Mouse (Mus musculus) liver, embryonic 13.5 days (tissue): Measurements from ENCODE around the gene Oosp2. TPM values are rescaled to one million over a fixed set of nuclear protein-coding genes. Genes with fewer than 3 reads are reported as not detected.

Experiments used
- ATAC-seq: fragments of 200-750 bp; cut with Nextera tagmentation; 2 replicates; pipeline ENCODE4 v1.8.0; 2017; ENCODE audit warnings: low read depth, mild to moderate bottlenecking, moderate number of reproducible peaks, moderate library complexity
- DNase-seq: peaks from one replicate; pipeline ENCODE4 v3.0.0; 2022
- H3K27ac ChIP-seq: fragments of 300-500 bp; sonication (generic); 2 replicates; pipeline ENCODE4 v1.5.1; 2015; ENCODE audit warnings: moderate library complexity, mild to moderate bottlenecking, inconsistent platforms
- H3K27me3 ChIP-seq: fragments of 300-500 bp; sonication (generic); 2 replicates; pipeline ENCODE4 v1.6.1; 2015; ENCODE audit warnings: mild to moderate bottlenecking, inconsistent platforms
- H3K36me3 ChIP-seq: fragments of 300-500 bp; sonication (generic); 2 replicates; pipeline ENCODE4 v1.6.1; 2015; ENCODE audit warnings: mild to moderate bottlenecking, inconsistent platforms
- H3K4me1 ChIP-seq: fragments of 300-500 bp; sonication (generic); replicated peaks from 2 replicates; pipeline ENCODE4 v1.6.1; 2015; ENCODE audit warnings: inconsistent platforms
- H3K4me2 ChIP-seq: fragments of 300-500 bp; sonication (generic); 2 replicates; pipeline ENCODE4 v1.6.1; 2015; ENCODE audit warnings: inconsistent platforms, mild to moderate bottlenecking, moderate library complexity
- H3K4me3 ChIP-seq: fragments of 300-500 bp; sonication (generic); replicated peaks from 2 replicates; pipeline ENCODE4 v1.5.1; 2015; ENCODE audit warnings: mild to moderate bottlenecking, inconsistent platforms
- H3K9ac ChIP-seq: fragments of 300-500 bp; sonication (generic); 2 replicates; pipeline ENCODE4 v1.6.1; 2015; ENCODE audit warnings: mild to moderate bottlenecking, inconsistent platforms
- H3K9me3 ChIP-seq: fragments of 300-500 bp; sonication (generic); replicated peaks from 2 replicates; pipeline ENCODE4 v1.6.1; 2016; ENCODE audit warnings: inconsistent platforms
- WGBS: fragments of 180-500 bp; shearing (Covaris S2); methylation state at CpG from one replicate; pipeline ENCODE4 v1.1.7; 2015; ENCODE audit not compliant: insufficient replicate concordance; 5-methylcytosine and 5-hydroxymethylcytosine counted together
- polyA plus RNA-seq: library from polyadenylated mRNA; unstranded; fragments of >200 nt; fragmentation: Nextera tagmentation; extraction: Ambion mirVana; gene quantifications from 2 replicates; pipeline ENCODE4 v1.2.1, GENCODE M21; 2015

Gene Oosp2
- polyA plus RNA-seq, 1 experiment from 2014 or later, result not detected

GRCm38 (mm10) chr19:11634330-11634729, 26.0 kb downstream of the Oosp2 start:
- H3K27ac ChIP-seq, result no peak overlapping the region
- ATAC-seq (no peak), DNase-seq (no peak)
- H3K4me3 ChIP-seq, result no peak overlapping the region
- no peaks in the 10 kb centered on the region for H3K4me1 ChIP-seq
- H3K9ac ChIP-seq, result no peak overlapping the region
- H3K9me3 ChIP-seq, result no peaks in the 10 kb centered on the region
- WGBS, result 34% methylated on average over 2 of the region's 2 CpGs
- H3K27me3 ChIP-seq, result no peaks in the 10 kb centered on the region
- no peak overlapping the region for H3K4me2 ChIP-seq
- no peaks in the 10 kb centered on the region for H3K36me3 ChIP-seq

- Histone ChIP-seq H3K4me2 (no peak overlapping the region), H3K4me3 (no peak overlapping the region), H3K27me3 (no peaks in the 10 kb centered on the region), H3K36me3 (no peaks in the 10 kb centered on the region), H3K27ac (no peak overlapping the region), H3K4me1 (no peaks in the 10 kb centered on the region), H3K9me3 (no peaks in the 10 kb centered on the region), H3K9ac (no peak overlapping the region)
- no peak for ATAC-seq
- DNase-seq, result no peak
- 69% methylated on average over 1 of the region's 1 CpGs for WGBS
Observed at GRCm38 (mm10) chr19:11633732-11634131, 26.6 kb downstream of the Oosp2 start.

GRCm38 (mm10) chr19:11625231-11625630, 35.1 kb downstream of the Oosp2 start:
- Histone ChIP-seq H3K4me1 (peaks cover 8% of the 10 kb centered on the region), H3K9ac (no peak overlapping the region), H3K27me3 (no peaks in the 10 kb centered on the region), H3K4me3 (no peak overlapping the region), H3K4me2 (no peak overlapping the region), H3K36me3 (no peaks in the 10 kb centered on the region), H3K27ac (no peak overlapping the region), H3K9me3 (no peaks in the 10 kb centered on the region)
- peak; percentile 32 for DNase-seq
- 24% methylated on average over 5 of the region's 5 CpGs for WGBS
- peak; percentile 87 for ATAC-seq

- Histone ChIP-seq H3K27ac (no peak overlapping the region), H3K4me1 (peaks cover 8% of the 10 kb centered on the region), H3K36me3 (no peaks in the 10 kb centered on the region), H3K4me2 (no peak overlapping the region), H3K4me3 (no peak overlapping the region), H3K27me3 (no peaks in the 10 kb centered on the region), H3K9me3 (no peaks in the 10 kb centered on the region), H3K9ac (no peak overlapping the region)
- DNase-seq (no peak), ATAC-seq (no peak)
Observed at GRCm38 (mm10) chr19:11624800-11625199, 35.6 kb downstream of the Oosp2 start.

GRCm38 (mm10) chr19:11623551-11623950, 36.8 kb downstream of the Oosp2 start, which contains the start of gene Ms4a2:
Gene Ms4a2, minus strand, starts transcription at chr19:11623719.
- DNase-seq, result no peak
- Histone ChIP-seq H3K4me2 (no peak within 1 kb of the TSS), H3K27me3 (no peaks in the 10 kb centered on the region), H3K4me1 (peaks cover 13% of the 10 kb centered on the region), H3K27ac (no peak within 1 kb of the TSS), H3K9me3 (no peaks in the 10 kb centered on the region), H3K9ac (no peak within 1 kb of the TSS), H3K36me3 (no peaks in the 10 kb centered on the region), H3K4me3 (no peak within 1 kb of the TSS)
- WGBS, result 63% methylated on average over 2 of the region's 2 CpGs
- ATAC-seq, result no peak

GRCm38 (mm10) chr19:11617983-11618382, 42.4 kb downstream of the Oosp2 start:
- H3K9me3 ChIP-seq, result no peaks in the 10 kb centered on the region
- H3K9ac ChIP-seq, result no peak overlapping the region
- no peak overlapping the region for H3K4me3 ChIP-seq
- peaks cover 30% of the 10 kb centered on the region for H3K4me1 ChIP-seq
- DNase-seq (no peak), ATAC-seq (peak; percentile 87)
- no peaks in the 10 kb centered on the region for H3K36me3 ChIP-seq
- H3K27me3 ChIP-seq, result no peaks in the 10 kb centered on the region
- no peak overlapping the region for H3K4me2 ChIP-seq
- H3K27ac ChIP-seq, result no peak overlapping the region

- Histone ChIP-seq H3K9ac (no peak overlapping the region), H3K9me3 (no peaks in the 10 kb centered on the region), H3K36me3 (no peaks in the 10 kb centered on the region), H3K27me3 (no peaks in the 10 kb centered on the region), H3K27ac (no peak overlapping the region), H3K4me2 (no peak overlapping the region), H3K4me1 (peaks cover 44% of the 10 kb centered on the region), H3K4me3 (no peak overlapping the region)
- ATAC-seq (no peak), DNase-seq (no peak)
- WGBS, result 22% methylated on average over 2 of the region's 2 CpGs
Observed at GRCm38 (mm10) chr19:11614805-11615204, 45.6 kb downstream of the Oosp2 start.

GRCm38 (mm10) chr19:11613776-11614443, 46.4 kb downstream of the Oosp2 start:
- DNase-seq (no peak), ATAC-seq (0 out of 2 replicates have a peak, but pooled peaks have one; percentile 30)
- Histone ChIP-seq H3K27ac (no peak overlapping the region), H3K4me2 (no peak overlapping the region), H3K27me3 (no peaks in the 10 kb centered on the region), H3K9ac (no peak overlapping the region), H3K4me3 (no peak overlapping the region), H3K36me3 (no peaks in the 10 kb centered on the region), H3K9me3 (no peaks in the 10 kb centered on the region), H3K4me1 (peaks cover 43% of the 10 kb centered on the region)
- 49% methylated on average over 8 of the region's 8 CpGs for WGBS

- WGBS, result 26% methylated on average over 1 of the region's 1 CpGs
Observed at GRCm38 (mm10) chr19:11613084-11613483, 47.3 kb downstream of the Oosp2 start.

GRCm38 (mm10) chr19:11612293-11612692, 48.1 kb downstream of the Oosp2 start:
- WGBS, result 25% methylated on average over 2 of the region's 2 CpGs
- Histone ChIP-seq H3K4me1 (peaks cover 27% of the 10 kb centered on the region), H3K36me3 (no peaks in the 10 kb centered on the region), H3K4me2 (no peak overlapping the region), H3K4me3 (no peak overlapping the region), H3K27ac (no peak overlapping the region), H3K9ac (no peak overlapping the region), H3K27me3 (no peaks in the 10 kb centered on the region), H3K9me3 (no peaks in the 10 kb centered on the region)
- ATAC-seq (no peak), DNase-seq (no peak)

More at GRCm38 (mm10) chr19:11613084-11613483, 47.3 kb downstream of the Oosp2 start:
- Histone ChIP-seq H3K4me1 (peaks cover 35% of the 10 kb centered on the region), H3K27ac (no peak overlapping the region), H3K9ac (no peak overlapping the region), H3K36me3 (no peaks in the 10 kb centered on the region), H3K4me3 (no peak overlapping the region), H3K4me2 (no peak overlapping the region), H3K9me3 (no peaks in the 10 kb centered on the region), H3K27me3 (no peaks in the 10 kb centered on the region)
- ATAC-seq (no peak), DNase-seq (no peak)

GRCm38 (mm10) chr19:11611541-11611945, 48.8 kb downstream of the Oosp2 start:
- Histone ChIP-seq H3K4me2 (no peak overlapping the region), H3K9ac (no peak overlapping the region), H3K36me3 (no peaks in the 10 kb centered on the region), H3K9me3 (no peaks in the 10 kb centered on the region), H3K4me1 (peaks cover 27% of the 10 kb centered on the region), H3K27me3 (no peaks in the 10 kb centered on the region), H3K4me3 (no peak overlapping the region), H3K27ac (no peak overlapping the region)
- WGBS, result 6% methylated on average over 6 of the region's 6 CpGs
- ATAC-seq, result peak; percentile 45; the same call in 1 of the 2 replicates
- peak; percentile 17 for DNase-seq

- Histone ChIP-seq H3K4me3 (no peak overlapping the region), H3K4me1 (peaks cover 14% of the 10 kb centered on the region), H3K4me2 (no peak overlapping the region), H3K27ac (no peak overlapping the region), H3K9me3 (no peaks in the 10 kb centered on the region), H3K36me3 (no peaks in the 10 kb centered on the region), H3K9ac (no peak overlapping the region), H3K27me3 (no peaks in the 10 kb centered on the region)
- peak; percentile 9 for DNase-seq
- ATAC-seq, result no peak
- 3% methylated on average over 1 of the region's 1 CpGs for WGBS
Observed at GRCm38 (mm10) chr19:11608172-11608571, 52.2 kb downstream of the Oosp2 start.
